Mouse (Mus musculus): ENCODE measurements around the gene Rnase11. TPM values are rescaled to one million over a fixed set of nuclear protein-coding genes. Genes with fewer than 3 reads are reported as not detected.
A peak's percentile ranks its signal among the peaks of the same experiment; 100 is the strongest.

Gene Rnase11
- total RNA-seq (2015; ENCODE audit: low replicate concordance) = not detected in 2 replicates
- total RNA-seq (2017; ENCODE audit: low replicate concordance) = not detected in 2 replicates

- ATAC-seq (replicated peaks; ENCODE audit: low FRiP score, poor library complexity, severe bottlenecking) = no peak
Measured at GRCm38 (mm10) chr14:51050063-51050462, at the start of gene Rnase11. Gene Rnase11 (minus strand): TSS chr14:51050163.

GRCm38 (mm10) chr14:51098921-51099320 lies 49.0 kb upstream of the Rnase11 start:
- ATAC-seq (replicated peaks; ENCODE audit: low FRiP score, poor library complexity, severe bottlenecking) = no peak

GRCm38 (mm10) chr14:51098300-51098699 lies 48.3 kb upstream of the Rnase11 start:
- ATAC-seq (replicated peaks; ENCODE audit: low FRiP score, poor library complexity, severe bottlenecking) = peak; percentile 78; the same call in 1 of the 2 replicates

GRCm38 (mm10) chr14:51095736-51096524 lies 46.0 kb upstream of the Rnase11 start:
- ATAC-seq (replicated peaks; ENCODE audit: low FRiP score, poor library complexity, severe bottlenecking) = no peak

GRCm38 (mm10) chr14:51094921-51095320 lies 45.0 kb upstream of the Rnase11 start:
- ATAC-seq (replicated peaks; ENCODE audit: low FRiP score, poor library complexity, severe bottlenecking) = no peak

- ATAC-seq (replicated peaks; ENCODE audit: low FRiP score, poor library complexity, severe bottlenecking) = no peak
Measured at GRCm38 (mm10) chr14:51094096-51094875, 44.3 kb upstream of the Rnase11 start.

- ATAC-seq (replicated peaks; ENCODE audit: low FRiP score, poor library complexity, severe bottlenecking) = no peak
Measured at GRCm38 (mm10) chr14:51093496-51093895, 43.5 kb upstream of the Rnase11 start.

- ATAC-seq (replicated peaks; ENCODE audit: low FRiP score, poor library complexity, severe bottlenecking) = no peak
Measured at GRCm38 (mm10) chr14:51092073-51092620, 42.2 kb upstream of the Rnase11 start.

- no peak for ATAC-seq (replicated peaks; ENCODE audit: low FRiP score, poor library complexity, severe bottlenecking)
Measured at GRCm38 (mm10) chr14:51090921-51091900, 41.2 kb upstream of the Rnase11 start, which contains the start of the genes Rnase4 and Ang. Gene Rnase4 (plus strand): TSS chr14:51091077. Gene Ang (plus strand): TSS chr14:51091150.

GRCm38 (mm10) chr14:51090077-51090781 lies 40.3 kb upstream of the Rnase11 start:
- ATAC-seq (replicated peaks; ENCODE audit: low FRiP score, poor library complexity, severe bottlenecking) = peak; percentile 47; the same call in 1 of the 2 replicates

- ATAC-seq (replicated peaks; ENCODE audit: low FRiP score, poor library complexity, severe bottlenecking) = no peak; the same call in 1 of the 2 replicates
Measured at GRCm38 (mm10) chr14:51089674-51090076, 39.7 kb upstream of the Rnase11 start.

GRCm38 (mm10) chr14:51088970-51089673 lies 39.2 kb upstream of the Rnase11 start:
- ATAC-seq (replicated peaks; ENCODE audit: low FRiP score, poor library complexity, severe bottlenecking) = peak; percentile 76

- peak; percentile 53 for ATAC-seq (replicated peaks; ENCODE audit: low FRiP score, poor library complexity, severe bottlenecking)
Measured at GRCm38 (mm10) chr14:51088166-51088969, 38.4 kb upstream of the Rnase11 start.

GRCm38 (mm10) chr14:51087762-51088161 lies 37.8 kb upstream of the Rnase11 start:
- no peak for ATAC-seq (replicated peaks; ENCODE audit: low FRiP score, poor library complexity, severe bottlenecking)

GRCm38 (mm10) chr14:51085911-51086310 lies 35.9 kb upstream of the Rnase11 start:
- ATAC-seq (replicated peaks; ENCODE audit: low FRiP score, poor library complexity, severe bottlenecking) = no peak

GRCm38 (mm10) chr14:51085086-51085485 lies 35.1 kb upstream of the Rnase11 start:
- ATAC-seq (replicated peaks; ENCODE audit: low FRiP score, poor library complexity, severe bottlenecking) = no peak

GRCm38 (mm10) chr14:51083805-51084204 lies 33.8 kb upstream of the Rnase11 start:
- ATAC-seq (replicated peaks; ENCODE audit: low FRiP score, poor library complexity, severe bottlenecking) = no peak
